Mouse (Mus musculus): ENCODE measurements at regions not wholly inside any gene's neighbourhood (a gene's known extent, or its start where the extent isn't known, plus 50 kb on each side); places are given as distances from the start of the nearest gene placed in this dataset.

GRCm38 (mm10) chr8:11107435-11107834 lies 99.2 kb upstream of the Irs2 start:
- TF ChIP-seq CTCF (conservative IDR thresholded peaks at IDR 0.05; ENCODE audit: insufficient read depth, insufficient read length, low read depth, low read length) (no peak), POLR2A (IDR thresholded peaks at IDR 0.05; ENCODE audit: low read depth, low read length) (no peak)
